Mouse (Mus musculus): ENCODE results near the gene Hacd2.

The Hacd2 gene

GRCm38 (mm10) chr16:35156306-35156695 is 134.1 kb downstream of the Hacd2 start:
- no peak for ATAC-seq (ENCODE audit: insufficient number of reproducible peaks, low FRiP score, low TSS enrichment)

GRCm38 (mm10) chr16:35156832-35157231 is 134.6 kb downstream of the Hacd2 start:
- no peak for ATAC-seq (ENCODE audit: insufficient number of reproducible peaks, low FRiP score, low TSS enrichment)
